Mouse (Mus musculus) bone marrow macrophage, adult 2 months (primary cell): ENCODE data around the gene Bzw1.

Experiments
- CTCF ChIP-seq: IDR thresholded peaks from 2 replicates; pipeline ENCODE4 v1.5.1; 2012; ENCODE audit warnings: low read depth, mild to moderate bottlenecking, low read length, moderate library complexity
- POLR2A ChIP-seq: IDR thresholded peaks from 2 replicates; pipeline ENCODE4 v1.6.1; 2012; ENCODE audit warnings: mild to moderate bottlenecking, low read depth, low read length, borderline replicate concordance

DNA sequence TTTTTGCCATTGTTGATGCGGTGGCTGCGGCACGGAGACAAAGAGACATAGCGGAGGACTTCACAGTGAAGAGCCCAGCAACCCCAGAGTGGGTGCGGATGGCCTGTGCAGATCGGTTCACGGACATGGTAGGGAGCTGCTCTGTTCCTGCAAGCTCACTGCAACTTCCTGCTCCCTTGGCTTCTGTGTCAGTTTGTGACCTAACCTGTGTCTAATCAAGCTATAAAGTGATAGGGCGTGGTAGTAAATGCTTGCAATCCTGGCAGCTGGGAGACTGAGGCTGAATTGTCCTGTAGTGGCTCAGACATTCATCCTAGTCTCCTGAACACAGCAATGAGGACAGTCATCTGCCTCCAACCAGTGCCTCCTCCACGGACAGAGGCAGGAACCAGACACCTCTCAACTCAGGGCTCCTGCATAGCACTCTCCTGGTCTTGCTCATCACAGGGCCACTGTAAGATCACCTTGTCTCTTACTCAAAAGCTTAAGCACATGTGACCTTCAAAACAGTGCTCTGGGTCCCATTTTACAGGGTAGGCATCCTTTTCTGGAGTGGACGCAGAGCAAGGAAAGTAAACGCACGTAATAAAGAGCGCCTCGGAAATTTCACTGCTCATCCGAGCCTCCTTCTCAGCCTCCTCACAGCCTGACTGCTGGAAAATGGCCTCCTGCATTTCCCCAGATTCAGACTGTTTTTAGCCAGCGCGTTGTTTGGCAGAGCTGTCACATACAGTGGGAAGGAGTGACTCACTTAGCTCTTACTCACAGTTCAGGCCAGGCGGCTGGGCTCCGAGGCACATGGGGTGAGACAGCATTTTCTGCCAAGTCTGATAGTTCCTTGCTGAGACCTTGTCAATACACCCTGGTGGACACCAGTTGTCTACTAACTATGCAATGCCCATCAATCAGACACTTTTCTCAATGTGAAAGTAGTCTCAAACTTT is 33.5 kb upstream of the Bzw1 start:
- TF ChIP-seq CTCF, result no peak
- TF ChIP-seq POLR2A, result no peak
